Mouse (Mus musculus) left cerebral cortex, postnatal 36 days (tissue): ENCODE results near the gene Fstl5. TPM values are rescaled to one million over a fixed set of nuclear protein-coding genes. Genes with fewer than 3 reads are reported as not detected.

Experiments
- DNase-seq, 2 experiments: peaks; one replicate each; pipeline ENCODE4 v3.0.0; 2021 to 2022; ENCODE audit warnings: low spot score in 2 of 2, mixed read lengths in 1 of 2
- intact Hi-C: fragments of 180-260 bp; cut with DNase I; formaldehyde crosslinking; loops from one replicate; pipeline ENCODE4 v1.15.1; 2025
- total RNA-seq, 2 experiments: library from RNA; stranded (reverse); gene quantifications; 2 replicates each; pipeline ENCODE4 v1.2.3; 2021

The Fstl5 gene
- 10 to 100 TPM; 18.2 to 18.5 TPM for total RNA-seq

GRCm38 (mm10) chr3:76074060-76074707 lies at the start of gene Fstl5:
TSS of gene Fstl5 (plus strand) at chr3:76074270.
- peak; percentile 75 to 77 for DNase-seq
- intact Hi-C loops: no loop called here

- intact Hi-C loops: no loop called here
- no peak for DNase-seq
These were observed 48.5 kb upstream of the Fstl5 start for GRCm38 (mm10) chr3:76025523-76025922.

- no peak for DNase-seq
- intact Hi-C loops: no loop called here
These were observed 22.9 kb upstream of the Fstl5 start for GRCm38 (mm10) chr3:76051124-76051523.

GRCm38 (mm10) chr3:76061996-76062395 lies 12.1 kb upstream of the Fstl5 start:
- DNase-seq: no peak
- intact Hi-C loops: no loop called here

GRCm38 (mm10) chr3:76067920-76068319 lies 6.2 kb upstream of the Fstl5 start:
- intact Hi-C loops: no loop called here
- DNase-seq: no peak

GRCm38 (mm10) chr3:76072826-76073225 lies 1.2 kb upstream of the Fstl5 start:
- intact Hi-C loops: loop anchor here (2.0 kb wide), 1 partner anchor 494 kb away; no protein-coding TSS in a partner anchor
- no peak for DNase-seq

GRCm38 (mm10) chr3:76140445-76140844 lies 66.4 kb downstream of the Fstl5 start:
- intact Hi-C loops: no loop called here
- no peak for DNase-seq

GRCm38 (mm10) chr3:76147846-76148245 lies 73.8 kb downstream of the Fstl5 start:
- intact Hi-C loops: no loop called here
- no peak for DNase-seq

- DNase-seq: no peak
- intact Hi-C loops: no loop called here
These were observed 164.8 kb downstream of the Fstl5 start for GRCm38 (mm10) chr3:76238834-76239233.

GRCm38 (mm10) chr3:76251385-76251784 lies 177.3 kb downstream of the Fstl5 start:
- DNase-seq: no peak
- intact Hi-C loops: no loop called here

- intact Hi-C loops: no loop called here
- no peak for DNase-seq
These were observed 218.9 kb downstream of the Fstl5 start for GRCm38 (mm10) chr3:76292993-76293392.

- no peak for DNase-seq
- intact Hi-C loops: no loop called here
These were observed 220.3 kb downstream of the Fstl5 start for GRCm38 (mm10) chr3:76294394-76294793.

- DNase-seq: no peak
- intact Hi-C loops: no loop called here
These were observed 227.1 kb downstream of the Fstl5 start for GRCm38 (mm10) chr3:76301026-76301773.

- intact Hi-C loops: no loop called here
- DNase-seq: no peak
These were observed 242.9 kb downstream of the Fstl5 start for GRCm38 (mm10) chr3:76316991-76317390.

GRCm38 (mm10) chr3:76319531-76319930 lies 245.5 kb downstream of the Fstl5 start:
- intact Hi-C loops: no loop called here
- no peak for DNase-seq

GRCm38 (mm10) chr3:76322431-76322830 lies 248.4 kb downstream of the Fstl5 start:
- intact Hi-C loops: no loop called here

GRCm38 (mm10) chr3:76336922-76337321 lies 262.9 kb downstream of the Fstl5 start:
- intact Hi-C loops: no loop called here
- DNase-seq: no peak

More at GRCm38 (mm10) chr3:76322431-76322830, 248.4 kb downstream of the Fstl5 start:
- DNase-seq: no peak

- intact Hi-C loops: no loop called here
- no peak for DNase-seq
These were observed 292.9 kb downstream of the Fstl5 start for GRCm38 (mm10) chr3:76367000-76367399.

GRCm38 (mm10) chr3:76369910-76370309 lies 295.8 kb downstream of the Fstl5 start:
- intact Hi-C loops: no loop called here
- DNase-seq: no peak

GRCm38 (mm10) chr3:76428775-76429372 lies 354.8 kb downstream of the Fstl5 start:
- no peak for DNase-seq
- intact Hi-C loops: no loop called here
